Mouse (Mus musculus): ENCODE measurements around the gene Aldh3a2. TPM values are rescaled to one million over a fixed set of nuclear protein-coding genes. Genes with fewer than 3 reads are reported as not detected.

The Aldh3a2 gene
- total and polyA plus RNA-seq, 3 experiments: 19.5 to 28.4 (median 26.3) TPM

- TF ChIP-seq CHD2 (IDR thresholded peaks at IDR 0.05; ENCODE audit: low read length): no peak
- TF ChIP-seq MAZ (IDR thresholded peaks at IDR 0.05; ENCODE audit: low read depth, low read length): no peak
- no peak for TF ChIP-seq HCFC1 (IDR thresholded peaks at IDR 0.05; ENCODE audit: low read depth, low read length)
- no peak for TF ChIP-seq IRF4 (IDR thresholded peaks at IDR 0.05; ENCODE audit: low read depth, low read length)
- no peak for TF ChIP-seq ELF1 (IDR thresholded peaks at IDR 0.05; ENCODE audit: low read depth, low read length)
- TF ChIP-seq EP300 (IDR thresholded peaks at IDR 0.05; ENCODE audit: low read length): no peak
- no peak for TF ChIP-seq TCF12 (IDR thresholded peaks at IDR 0.05; ENCODE audit: low read depth, low read length)
- no peak for TF ChIP-seq MEF2A (IDR thresholded peaks at IDR 0.05; ENCODE audit: borderline replicate concordance, low read depth, low read length)
- TF ChIP-seq KAT2A (IDR thresholded peaks at IDR 0.05; ENCODE audit: insufficient replicate concordance, low read length): no peak
- no peak for TF ChIP-seq TBP (conservative IDR thresholded peaks at IDR 0.05; ENCODE audit: low read depth, low read length)
- no peak for TF ChIP-seq RCOR1 (conservative IDR thresholded peaks at IDR 0.05; ENCODE audit: low read depth, low read length)
- no peak for TF ChIP-seq BHLHE40 (IDR thresholded peaks at IDR 0.05; ENCODE audit: low read depth, low read length)
- no peak overlapping the region for H3K4me3 ChIP-seq (replicated peaks in 1 of 3; ENCODE audit: low read depth in 2 of 3, low read length in 2 of 3, poor library complexity in 1 of 3)
- peaks cover 5% of the 10 kb centered on the region; the same call in 1 of the 2 replicates for H3K79me2 ChIP-seq (replicated peaks; ENCODE audit: control insufficient read depth, extremely low read depth, insufficient read depth, poor library complexity, severe bottlenecking)
- H3K36me3 ChIP-seq (replicated peaks in 1 of 2; ENCODE audit: control insufficient read depth in 1 of 2, insufficient read depth in 1 of 2, low read length in 1 of 2): peaks cover 54 to 60% of the 10 kb centered on the region in 2 experiments
- no peak overlapping the region for H3K27ac ChIP-seq (ENCODE audit: insufficient read depth, low read depth)
- H3K4me1 ChIP-seq (ENCODE audit: control insufficient read depth in 1 of 2, insufficient read depth in 2 of 2): peaks cover 0 to 21% of the 10 kb centered on the region in 2 experiments; a peak in 2 of 4 replicates
- in situ Hi-C loops (cut with MboI; ENCODE audit: low pct_ligation_motif_present, low pct_unique_long_range_greater_than_20kb, low sequenced_read_pairs): no loop called here
- peaks cover 4% of the 10 kb centered on the region for H3K27me3 ChIP-seq (replicated peaks)
- H3K9ac ChIP-seq (ENCODE audit: insufficient read depth, low read depth): no peak overlapping the region
- no peaks in the 10 kb centered on the region for H3K9me3 ChIP-seq (replicated peaks; ENCODE audit: low read length)
- H3K4me2 ChIP-seq (ENCODE audit: insufficient read depth, low read depth, poor library complexity, severe bottlenecking): no peak overlapping the region
- dilution Hi-C loops (cut with MboI; ENCODE audit: extremely low pct_ligation_motif_present, extremely low pct_unique_long_range_greater_than_20kb, low sequenced_read_pairs): no loop called here
- no peak for DNase-seq (ENCODE audit: extremely low read depth)
These were observed 3.4 kb downstream of the Aldh3a2 start for GRCm38 (mm10) chr11:61263841-61264240.

- H3K9me3 ChIP-seq (replicated peaks; ENCODE audit: low read length): no peaks in the 10 kb centered on the region
- no peak overlapping the region for H3K9ac ChIP-seq (ENCODE audit: insufficient read depth, low read depth)
- no peak overlapping the region for H3K4me3 ChIP-seq (replicated peaks in 1 of 3; ENCODE audit: low read depth in 2 of 3, low read length in 2 of 3, poor library complexity in 1 of 3)
- peaks cover 65 to 74% of the 10 kb centered on the region in 2 experiments for H3K36me3 ChIP-seq (replicated peaks in 1 of 2; ENCODE audit: control insufficient read depth in 1 of 2, insufficient read depth in 1 of 2, low read length in 1 of 2)
- in situ Hi-C loops (cut with MboI; ENCODE audit: low pct_ligation_motif_present, low pct_unique_long_range_greater_than_20kb, low sequenced_read_pairs) (no loop called here), dilution Hi-C loops (cut with MboI; ENCODE audit: extremely low pct_ligation_motif_present, extremely low pct_unique_long_range_greater_than_20kb, low sequenced_read_pairs) (no loop called here)
- H3K79me2 ChIP-seq (replicated peaks; ENCODE audit: control insufficient read depth, extremely low read depth, insufficient read depth, poor library complexity, severe bottlenecking): peaks cover 5% of the 10 kb centered on the region; the same call in 1 of the 2 replicates
- TF ChIP-seq NELFE (IDR thresholded peaks at IDR 0.05; ENCODE audit: low read depth, low read length): no peak
- no peak for TF ChIP-seq TBP (conservative IDR thresholded peaks at IDR 0.05; ENCODE audit: low read depth, low read length)
- no peak for TF ChIP-seq USF1 (IDR thresholded peaks at IDR 0.05; ENCODE audit: low read depth, low read length)
- TF ChIP-seq EP300 (IDR thresholded peaks at IDR 0.05; ENCODE audit: low read length): no peak
- no peak for TF ChIP-seq USF2 (conservative IDR thresholded peaks at IDR 0.05; ENCODE audit: low read depth, low read length)
- no peak for TF ChIP-seq CHD1 (IDR thresholded peaks at IDR 0.05; ENCODE audit: low read depth, low read length)
- no peak for TF ChIP-seq MXI1 (IDR thresholded peaks at IDR 0.05; ENCODE audit: low read depth, low read length)
- TF ChIP-seq CTCF (conservative IDR thresholded peaks at IDR 0.05 in 1 of 2, IDR thresholded peaks at IDR 0.05 in 1 of 2; ENCODE audit: low read depth in 2 of 2, low read length in 2 of 2): no peak
- H3K4me2 ChIP-seq (ENCODE audit: insufficient read depth, low read depth, poor library complexity, severe bottlenecking): no peak overlapping the region
- no peaks in the 10 kb centered on the region for H3K27me3 ChIP-seq (replicated peaks)
- no peak overlapping the region for H3K27ac ChIP-seq (ENCODE audit: insufficient read depth, low read depth)
- no peak for DNase-seq (ENCODE audit: extremely low read depth)
- peaks cover 0 to 13% of the 10 kb centered on the region in 2 experiments; a peak in 2 of 4 replicates for H3K4me1 ChIP-seq (ENCODE audit: control insufficient read depth in 1 of 2, insufficient read depth in 2 of 2)
These were observed 4.7 kb downstream of the Aldh3a2 start for GRCm38 (mm10) chr11:61262516-61262915.
